Mouse (Mus musculus): ENCODE results near the gene Zfp777. TPM values are rescaled to one million over a fixed set of nuclear protein-coding genes. Genes with fewer than 3 reads are reported as not detected.

Gene Zfp777
- total RNA-seq, 2 experiments from 2014 or later: 34.4 to 35.1 TPM

GRCm38 (mm10) chr6:48064451-48064850 lies 15.7 kb upstream of the Zfp777 start:
- TF ChIP-seq CTCF (IDR thresholded peaks at IDR 0.05): no peak
- no peak overlapping the region for H3K27ac ChIP-seq

GRCm38 (mm10) chr6:48063940-48064339 lies 15.2 kb upstream of the Zfp777 start:
- H3K27ac ChIP-seq: no peak overlapping the region
- no peak for DNase-seq (ENCODE audit: extremely low spot score in 1 of 2, low spot score in 2 of 2)
- no peak for TF ChIP-seq CTCF (IDR thresholded peaks at IDR 0.05)
- H3K4me3 ChIP-seq: no peak overlapping the region
- intact Hi-C loops (cut with DNase I): no loop called here

More at GRCm38 (mm10) chr6:48064451-48064850, 15.7 kb upstream of the Zfp777 start:
- no peak overlapping the region for H3K4me3 ChIP-seq
- intact Hi-C loops (cut with DNase I): no loop called here
- no peak for DNase-seq (ENCODE audit: extremely low spot score in 1 of 2, low spot score in 2 of 2)

- Histone ChIP-seq H3K4me3 (no peak overlapping the region), H3K27ac (no peak overlapping the region)
- no peak for DNase-seq (ENCODE audit: extremely low spot score in 1 of 2, low spot score in 2 of 2)
- TF ChIP-seq CTCF (IDR thresholded peaks at IDR 0.05): no peak
- intact Hi-C loops (cut with DNase I): no loop called here
These were observed 12.2 kb upstream of the Zfp777 start for GRCm38 (mm10) chr6:48060895-48061294.

DNA sequence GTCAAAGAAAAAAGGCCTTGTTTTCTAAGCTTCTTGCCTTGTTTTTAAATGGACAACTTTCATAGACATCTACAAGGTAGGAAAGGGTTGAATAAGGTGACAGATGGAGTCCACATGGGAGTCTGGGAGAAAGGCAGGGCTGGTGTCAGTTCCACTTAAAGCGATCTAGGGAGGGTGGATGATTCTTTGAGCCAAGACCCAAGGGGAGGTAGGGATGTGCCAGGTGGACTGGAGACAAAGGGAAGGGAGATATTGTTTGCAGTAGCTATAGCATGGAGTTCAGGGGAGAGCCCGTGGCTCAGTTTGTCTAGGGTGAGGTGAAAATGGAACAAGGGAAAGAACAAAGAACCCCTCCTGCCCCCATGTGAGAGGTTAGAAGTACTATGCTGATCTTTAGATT lies 11.7 kb upstream of the Zfp777 start:
- no peak overlapping the region for H3K27ac ChIP-seq

DNA sequence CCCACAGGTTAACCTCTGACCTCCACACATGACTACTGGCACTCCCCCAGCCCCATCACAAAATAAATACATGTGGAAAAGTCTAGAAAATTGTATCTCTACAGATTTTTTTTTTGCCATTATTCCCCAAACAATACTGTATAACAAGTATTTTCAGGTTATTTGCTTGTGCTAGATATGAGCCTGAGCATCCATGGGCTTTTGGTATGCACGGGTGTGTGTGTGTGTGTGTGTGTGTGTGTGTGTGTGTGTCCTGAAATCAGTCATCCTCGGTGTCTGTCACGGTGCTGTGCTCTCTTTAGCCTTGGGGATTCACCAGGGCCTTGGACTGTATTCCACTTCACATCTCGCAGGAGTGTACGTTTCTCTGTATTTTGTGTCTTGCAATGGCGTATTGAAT lies 3.4 kb upstream of the Zfp777 start:
- intact Hi-C loops (cut with DNase I): no loop called here
- no peak for DNase-seq (ENCODE audit: extremely low spot score in 1 of 2, low spot score in 2 of 2)
- Histone ChIP-seq H3K27ac (no peak overlapping the region), H3K4me3 (no peak overlapping the region)
- TF ChIP-seq CTCF (IDR thresholded peaks at IDR 0.05): no peak

More for the DNA sequence above, 11.7 kb upstream of the Zfp777 start:
- no peak overlapping the region for H3K4me3 ChIP-seq
- no peak for TF ChIP-seq CTCF (IDR thresholded peaks at IDR 0.05)
- no peak for DNase-seq (ENCODE audit: extremely low spot score in 1 of 2, low spot score in 2 of 2)
- intact Hi-C loops (cut with DNase I): no loop called here

DNA sequence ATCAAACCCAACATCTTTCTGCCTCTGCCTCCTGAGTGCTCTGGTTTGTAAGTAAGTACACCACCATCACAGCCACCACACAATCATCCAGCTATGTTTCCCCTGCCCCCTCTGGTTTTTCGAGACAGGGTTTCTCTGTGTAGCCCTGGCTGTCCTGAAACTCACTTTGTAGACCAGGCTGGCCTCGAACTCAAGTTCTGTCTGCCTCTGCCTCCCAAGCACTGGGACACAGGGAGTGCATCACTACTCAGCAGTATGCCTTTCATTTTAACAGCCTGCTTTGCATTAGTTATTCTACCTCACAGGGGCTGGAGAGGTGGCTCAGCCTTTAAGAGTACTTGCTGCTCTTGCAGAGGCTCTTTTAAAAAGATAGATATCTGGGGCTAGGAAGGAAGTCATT lies 3.0 kb upstream of the Zfp777 start:
- DNase-seq (ENCODE audit: extremely low spot score in 1 of 2, low spot score in 2 of 2): no peak
- no peak for TF ChIP-seq CTCF (IDR thresholded peaks at IDR 0.05)
- Histone ChIP-seq H3K4me3 (no peak overlapping the region), H3K27ac (no peak overlapping the region)
- intact Hi-C loops (cut with DNase I): no loop called here

DNA sequence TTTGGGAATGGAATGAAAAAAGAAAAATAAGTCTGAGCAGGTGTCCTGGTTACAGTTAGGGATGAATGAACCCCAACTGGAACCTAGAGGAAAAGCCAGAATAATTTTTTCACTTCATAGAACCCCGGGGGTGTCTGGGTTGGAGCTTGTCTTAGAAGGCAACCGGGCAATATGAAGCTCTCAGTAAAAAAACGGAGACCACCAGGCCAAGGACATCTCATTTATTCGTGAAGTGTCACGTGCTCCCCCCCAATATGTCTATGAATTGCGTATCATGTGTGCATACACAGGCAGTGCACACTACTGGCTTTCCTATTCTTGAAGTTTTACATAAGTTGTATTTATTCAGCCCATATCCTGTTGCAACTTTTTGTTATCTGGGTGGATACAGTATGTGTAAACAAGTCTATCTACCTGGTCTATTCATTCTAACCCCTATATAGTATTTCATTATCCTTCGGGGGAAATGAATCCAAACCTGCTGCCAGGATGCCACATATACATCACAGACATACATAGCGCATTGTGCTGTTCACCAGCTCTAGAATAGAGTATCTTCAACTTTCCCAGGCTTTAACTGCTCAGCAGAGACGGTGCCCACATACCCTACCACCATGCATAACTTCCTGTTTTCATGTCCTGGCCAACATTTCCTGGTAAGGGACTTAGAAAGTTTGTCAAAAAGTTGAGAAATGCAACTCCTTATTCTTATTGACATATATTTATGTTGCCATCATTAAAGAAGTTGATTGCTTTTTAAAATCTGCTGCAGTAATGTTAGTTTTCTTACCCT lies 758 bp upstream of the Zfp777 start:
- no peak for TF ChIP-seq CTCF (IDR thresholded peaks at IDR 0.05)
- DNase-seq (ENCODE audit: extremely low spot score in 1 of 2, low spot score in 2 of 2): no peak
- Histone ChIP-seq H3K27ac (no peak overlapping the region), H3K4me3 (peak overlapping the region; percentile 66)
- intact Hi-C loops (cut with DNase I): loop anchor here (5.0 kb wide), 1 partner anchor 33 kb away; no protein-coding TSS in a partner anchor

- peak overlapping the region; percentile 77 for H3K4me3 ChIP-seq
- peak; percentile 42 to 45 for DNase-seq (ENCODE audit: extremely low spot score in 1 of 2, low spot score in 2 of 2)
- peak overlapping the region; percentile 66 for H3K27ac ChIP-seq
- no peak for TF ChIP-seq CTCF (IDR thresholded peaks at IDR 0.05)
- intact Hi-C loops (cut with DNase I): loop anchor here (5.0 kb wide), 1 partner anchor 35 kb away; no protein-coding TSS in a partner anchor
These were observed 1.0 kb downstream of the Zfp777 start for GRCm38 (mm10) chr6:48047450-48048351.

- no peak; the same call in 1 of the 2 replicates for TF ChIP-seq CTCF (IDR thresholded peaks at IDR 0.05)
- Histone ChIP-seq H3K27ac (peak overlapping the region; percentile 66), H3K4me3 (peak overlapping the region; percentile 77)
- intact Hi-C loops (cut with DNase I): loop anchor here (5.0 kb wide), 1 partner anchor 35 kb away; no protein-coding TSS in a partner anchor
- no peak for DNase-seq (ENCODE audit: extremely low spot score in 1 of 2, low spot score in 2 of 2)
These were observed 1.6 kb downstream of the Zfp777 start for GRCm38 (mm10) chr6:48047114-48047449.

GRCm38 (mm10) chr6:48032661-48033060 lies 16.1 kb downstream of the Zfp777 start:
- intact Hi-C loops (cut with DNase I): no loop called here
- no peak overlapping the region for H3K4me3 ChIP-seq

GRCm38 (mm10) chr6:48025905-48026660 lies 22.6 kb downstream of the Zfp777 start:
- no peak overlapping the region for H3K27ac ChIP-seq
- DNase-seq (ENCODE audit: extremely low spot score in 1 of 2, low spot score in 2 of 2): no peak
- intact Hi-C loops (cut with DNase I): no loop called here
- H3K4me3 ChIP-seq: no peak overlapping the region
- peak; percentile 18 for TF ChIP-seq CTCF (IDR thresholded peaks at IDR 0.05)

More at GRCm38 (mm10) chr6:48032661-48033060, 16.1 kb downstream of the Zfp777 start:
- H3K27ac ChIP-seq: no peak overlapping the region
- DNase-seq (ENCODE audit: extremely low spot score in 1 of 2, low spot score in 2 of 2): no peak
- no peak for TF ChIP-seq CTCF (IDR thresholded peaks at IDR 0.05)

All from left cerebral cortex, adult 2 months (tissue).